Mouse (Mus musculus) right cerebral cortex, adult 2 months (tissue): ENCODE data around the gene Inpp5a.

Experiments
- DNase-seq, 2 experiments: peaks; one replicate each; pipeline ENCODE4 v3.0.0; 2021 to 2022; ENCODE audit warnings: low spot score in 2 of 2

Gene Inpp5a

GRCm38 (mm10) chr7:139388670-139389212, at the start of gene Inpp5a:
Inpp5a (plus strand) TSS chr7:139389109.
- DNase-seq, result peak; percentile 98 to 99

- no peak for DNase-seq
Observed at GRCm38 (mm10) chr7:139339184-139339583, 49.7 kb upstream of the Inpp5a start.

GRCm38 (mm10) chr7:139341020-139341660, 47.8 kb upstream of the Inpp5a start:
- no peak for DNase-seq

- no peak for DNase-seq
Observed at GRCm38 (mm10) chr7:139342809-139343208, 46.1 kb upstream of the Inpp5a start.

- no peak for DNase-seq
Observed at GRCm38 (mm10) chr7:139347051-139347450, 41.9 kb upstream of the Inpp5a start.

- DNase-seq, result peak; percentile 56 to 69
Observed at GRCm38 (mm10) chr7:139350606-139351005, 38.3 kb upstream of the Inpp5a start.

- DNase-seq, result no peak
Observed at GRCm38 (mm10) chr7:139354370-139355139, 34.4 kb upstream of the Inpp5a start.

GRCm38 (mm10) chr7:139357043-139357442, 31.9 kb upstream of the Inpp5a start:
- DNase-seq, result no peak

- DNase-seq, result no peak
Observed at GRCm38 (mm10) chr7:139359906-139360305, 29.0 kb upstream of the Inpp5a start.

- DNase-seq, result no peak
Observed at GRCm38 (mm10) chr7:139360890-139361559, 27.9 kb upstream of the Inpp5a start.

GRCm38 (mm10) chr7:139361799-139362198, 27.1 kb upstream of the Inpp5a start:
- no peak for DNase-seq

- no peak for DNase-seq
Observed at GRCm38 (mm10) chr7:139362514-139362913, 26.4 kb upstream of the Inpp5a start.

- DNase-seq, result no peak
Observed at GRCm38 (mm10) chr7:139363281-139364004, 25.5 kb upstream of the Inpp5a start.

GRCm38 (mm10) chr7:139364005-139364557, 24.8 kb upstream of the Inpp5a start:
- peak; percentile 71 to 72 for DNase-seq

- DNase-seq, result no peak
Observed at GRCm38 (mm10) chr7:139364936-139365830, 23.7 kb upstream of the Inpp5a start.

- DNase-seq, result no peak
Observed at GRCm38 (mm10) chr7:139366131-139366530, 22.8 kb upstream of the Inpp5a start.

GRCm38 (mm10) chr7:139366549-139366948, 22.4 kb upstream of the Inpp5a start:
- DNase-seq, result no peak

GRCm38 (mm10) chr7:139368218-139368617, 20.7 kb upstream of the Inpp5a start:
- no peak for DNase-seq

GRCm38 (mm10) chr7:139368722-139369380, 20.1 kb upstream of the Inpp5a start:
- DNase-seq, result peak in 1 of 2 experiments; percentile 16
